Mouse (Mus musculus) cortical plate, adult 2 months (tissue): ENCODE data around the gene Eml6.

ENCODE experiments used
- CTCF ChIP-seq: fragments of 200-500 bp; IDR thresholded peaks from 2 replicates; pipeline ENCODE4 v1.5.1; 2011; ENCODE audit warnings: mild to moderate bottlenecking, control low read depth, low read length; ENCODE audit not compliant: insufficient read depth; ENCODE audit errors: extremely low read depth
- POLR2A ChIP-seq: fragments of 200-500 bp; IDR thresholded peaks from 2 replicates; pipeline ENCODE4 v1.6.1; 2011; ENCODE audit warnings: mild to moderate bottlenecking, low read length, control low read depth; ENCODE audit not compliant: insufficient read depth; ENCODE audit errors: extremely low read depth

DNA sequence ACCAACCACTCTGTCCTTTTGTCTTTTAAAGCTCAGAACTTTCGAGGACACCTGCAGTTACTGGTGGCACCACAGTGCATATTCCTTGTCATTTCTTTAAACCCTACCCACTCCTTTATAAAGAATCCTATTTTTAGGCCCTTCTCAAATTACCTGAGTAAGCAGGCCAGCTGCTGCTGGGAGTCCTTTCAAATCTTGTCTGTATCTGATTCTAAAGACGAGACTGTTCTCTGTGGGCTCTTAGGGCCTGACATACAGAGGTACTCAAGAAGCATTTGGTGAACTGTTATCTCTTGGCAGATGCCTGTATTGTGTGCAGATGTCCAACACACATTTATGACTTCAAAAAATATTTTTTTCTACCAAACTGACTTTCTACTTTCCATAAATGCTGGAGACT lies 231.4 kb downstream of the Eml6 start:
- TF ChIP-seq CTCF = no peak
- no peak for TF ChIP-seq POLR2A
